Mouse (Mus musculus): Measurements from ENCODE around the gene Baiap2l1.

Baiap2l1 gene

DNA sequence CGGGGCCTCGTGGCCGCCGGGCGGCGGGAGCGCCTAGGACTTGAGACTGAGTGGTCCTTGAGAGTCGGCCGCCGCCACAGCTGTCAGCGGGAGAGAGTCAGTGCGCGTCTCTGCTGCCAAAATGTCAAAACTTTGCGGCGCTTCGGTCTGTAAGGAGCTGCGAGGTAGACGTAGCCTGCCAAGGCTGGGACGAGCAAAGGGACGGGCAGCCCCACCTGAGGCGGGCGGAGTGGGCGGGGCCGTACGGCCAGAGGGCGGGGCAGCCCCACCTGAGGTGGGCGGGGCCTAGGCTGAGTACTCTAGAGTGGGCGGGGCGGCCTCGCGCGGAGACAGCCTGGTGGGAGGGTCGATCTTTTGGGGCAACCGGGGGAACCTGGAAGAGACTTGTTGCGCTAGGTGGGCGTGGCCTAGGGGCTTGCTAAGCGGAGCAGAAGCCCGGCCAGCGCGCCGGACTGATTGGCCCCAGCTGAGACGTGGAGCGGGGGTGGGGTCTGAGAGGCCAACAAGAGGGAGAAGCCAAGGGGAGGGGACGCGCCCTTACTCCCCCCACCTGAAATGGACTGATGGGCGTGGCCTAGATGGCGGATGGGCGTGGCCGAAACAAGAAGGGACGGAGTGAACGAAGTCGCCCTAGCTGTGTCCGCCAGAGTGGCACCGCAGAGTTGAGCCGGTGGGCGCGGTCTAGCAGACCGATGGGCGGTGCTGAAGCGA, at the start of gene Baiap2l1:
TSS of gene Baiap2l1 (minus strand) at position 232 of the 711 bp plus-strand sequence.
- in situ Hi-C loops (cut with MboI, MseI), result loop anchor here (25.0 kb wide), 1 partner anchor 854 kb away; the partner anchor contains the start of genes Zkscan14 and Zkscan5

DNA sequence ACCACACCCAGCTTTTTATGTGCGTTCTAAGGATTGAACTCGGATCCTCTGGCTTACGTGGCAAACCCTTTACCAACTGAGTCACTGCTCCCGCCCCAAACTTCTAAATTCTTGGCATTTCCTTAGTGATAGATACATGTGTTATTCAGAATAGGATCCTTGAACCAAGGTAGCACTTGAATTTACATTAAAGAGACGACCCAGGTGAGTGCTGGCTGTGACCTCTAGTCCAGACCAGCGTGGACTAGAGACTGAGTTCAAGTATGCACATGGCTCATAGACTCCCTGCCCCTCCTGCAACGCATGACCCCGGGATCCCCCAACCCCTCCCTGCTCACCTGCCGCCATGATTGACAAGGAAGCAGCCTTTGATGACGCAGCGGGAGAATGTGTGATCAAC, 48.3 kb upstream of the Baiap2l1 start:
- in situ Hi-C loops (cut with MboI, MseI), result no loop called here

DNA sequence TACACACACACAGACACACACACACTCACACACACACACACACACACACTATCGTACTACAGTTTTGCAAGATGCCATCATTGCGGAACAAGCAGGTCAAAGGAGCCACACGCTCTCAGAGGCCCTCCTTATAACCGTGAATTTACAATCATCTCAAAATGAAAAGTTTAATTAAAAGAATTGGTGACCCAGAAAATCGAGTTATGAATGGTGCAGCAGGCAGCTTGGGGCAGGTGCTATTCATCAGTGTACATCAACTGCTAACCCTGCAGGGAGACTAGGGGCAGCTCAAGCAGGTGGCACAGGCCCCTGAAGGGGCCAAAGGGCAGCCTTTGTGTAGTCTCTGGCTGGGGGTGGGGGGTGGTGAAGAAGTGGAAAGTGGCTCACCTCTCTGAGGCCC, 42.9 kb upstream of the Baiap2l1 start:
- in situ Hi-C loops (cut with MboI, MseI), result no loop called here

DNA sequence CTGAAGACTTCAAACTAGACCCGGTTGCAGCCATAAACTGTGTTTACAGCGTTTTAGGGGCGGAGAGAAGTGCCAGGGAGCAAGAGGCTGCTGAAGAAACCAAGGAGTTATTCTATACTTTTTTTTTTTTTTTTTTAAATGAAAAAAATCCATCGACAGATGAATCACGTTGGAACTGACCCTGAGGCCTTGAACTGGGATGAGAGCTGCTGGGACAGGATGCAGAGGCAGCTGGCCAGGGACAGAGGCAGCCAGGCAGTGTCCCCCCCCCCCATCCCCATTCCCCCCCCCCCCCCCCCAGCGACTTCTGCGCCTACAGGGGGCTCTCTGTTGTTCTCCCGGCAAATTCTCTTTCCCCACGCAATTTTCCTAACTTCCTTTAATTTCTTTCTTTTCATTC, 39.7 kb upstream of the Baiap2l1 start:
- in situ Hi-C loops (cut with MboI, MseI), result no loop called here

DNA sequence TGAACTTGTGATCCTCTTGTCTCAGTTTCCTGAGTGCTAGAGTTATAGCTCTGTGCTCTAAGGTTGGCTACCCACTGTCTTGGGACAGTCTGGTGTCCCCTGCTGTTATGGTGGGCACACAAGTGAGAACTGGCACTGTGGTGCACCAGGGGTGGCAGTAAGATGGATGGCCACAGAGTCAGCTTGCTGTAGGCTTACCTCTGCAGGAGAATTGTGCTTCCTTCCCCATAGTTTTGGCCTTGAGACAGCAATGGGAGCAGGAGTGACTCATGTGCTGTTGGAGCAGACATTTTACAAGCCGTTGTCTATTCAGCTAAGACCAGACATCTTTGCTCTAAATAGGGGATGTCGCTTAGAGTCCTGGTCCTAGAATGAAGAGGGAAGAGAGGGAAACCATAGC, 36.2 kb upstream of the Baiap2l1 start:
- in situ Hi-C loops (cut with MboI, MseI), result no loop called here

DNA sequence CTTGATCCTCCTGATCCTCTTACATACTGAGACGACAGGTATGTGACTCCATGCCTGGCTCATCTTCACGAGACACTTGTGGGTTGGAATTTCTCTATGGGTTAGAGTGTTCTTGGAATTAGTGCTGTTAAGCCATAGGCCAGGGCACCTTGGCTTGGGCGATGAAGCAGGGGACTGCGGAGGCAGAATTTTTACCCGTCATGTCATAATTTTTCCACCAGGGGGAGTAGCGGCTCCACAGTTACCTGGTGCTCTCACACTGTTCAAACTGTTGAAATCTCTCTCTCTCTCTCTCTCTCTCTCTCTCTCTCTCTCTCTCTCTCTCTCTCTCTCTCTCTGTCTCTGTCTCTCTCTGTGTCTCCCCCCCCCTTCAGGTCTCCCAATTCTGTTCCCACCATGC, 29.9 kb upstream of the Baiap2l1 start:
- in situ Hi-C loops (cut with MboI, MseI), result loop anchor here (5.0 kb wide), 1 partner anchor 344 kb away; no protein-coding TSS in a partner anchor

DNA sequence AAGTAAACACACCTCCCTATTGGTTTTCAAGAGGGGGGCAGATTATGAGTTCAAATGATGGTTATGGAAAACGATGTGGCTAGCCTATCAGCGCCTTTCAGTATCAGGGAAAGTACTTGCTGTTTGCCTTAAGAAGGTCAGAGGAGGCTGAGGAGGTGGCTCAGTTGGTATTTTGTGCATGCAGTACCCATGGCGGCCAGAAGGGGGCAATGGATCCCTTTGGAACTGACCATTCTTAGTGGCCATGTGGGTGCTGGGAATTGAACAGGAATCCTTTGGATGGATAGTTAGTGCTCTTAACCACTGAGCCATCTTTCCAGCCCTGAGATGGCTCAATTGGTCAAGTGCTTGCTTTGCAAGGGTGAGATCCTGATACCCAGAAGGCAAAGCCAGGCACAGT, 26.0 kb upstream of the Baiap2l1 start:
- in situ Hi-C loops (cut with MboI, MseI), result no loop called here

DNA sequence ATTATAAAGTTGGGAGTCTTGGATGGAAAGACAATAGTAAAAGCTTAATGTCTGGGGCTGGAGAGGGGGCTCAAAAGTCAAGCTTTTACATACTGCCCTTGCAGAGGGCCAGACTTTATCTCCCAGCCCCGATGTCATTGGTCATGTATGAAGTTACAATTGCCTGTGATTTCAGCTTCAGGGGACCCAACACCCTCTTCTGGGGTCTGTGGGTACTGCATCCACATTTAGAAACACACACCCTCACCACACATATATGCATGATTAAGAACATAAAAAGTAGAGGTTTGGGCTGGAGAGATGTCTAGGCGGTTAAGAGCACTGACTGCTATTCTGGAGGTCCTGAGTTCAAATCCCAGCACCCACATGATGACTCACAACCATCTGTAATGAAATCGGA, 23.9 kb upstream of the Baiap2l1 start:
- in situ Hi-C loops (cut with MboI, MseI), result no loop called here

DNA sequence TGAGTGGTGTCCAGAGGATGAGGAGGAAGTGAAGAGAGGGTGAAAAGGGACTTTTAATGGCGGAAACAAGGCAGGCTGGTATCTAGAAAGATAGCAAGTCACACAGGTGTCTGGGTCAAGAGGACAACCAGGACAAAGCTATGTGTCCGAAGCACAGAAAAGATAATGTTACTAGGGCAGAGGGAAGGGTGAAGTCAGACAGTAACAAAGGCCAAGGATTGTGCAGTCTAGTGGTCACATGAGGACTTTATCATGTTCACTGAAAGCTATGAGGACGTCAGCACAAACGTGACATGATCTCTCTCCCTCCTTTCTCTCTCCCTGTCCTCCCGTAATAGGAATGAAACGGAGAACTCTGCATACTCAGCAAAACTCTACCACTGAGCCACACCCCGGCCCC, 22.8 kb upstream of the Baiap2l1 start:
- in situ Hi-C loops (cut with MboI, MseI), result no loop called here

DNA sequence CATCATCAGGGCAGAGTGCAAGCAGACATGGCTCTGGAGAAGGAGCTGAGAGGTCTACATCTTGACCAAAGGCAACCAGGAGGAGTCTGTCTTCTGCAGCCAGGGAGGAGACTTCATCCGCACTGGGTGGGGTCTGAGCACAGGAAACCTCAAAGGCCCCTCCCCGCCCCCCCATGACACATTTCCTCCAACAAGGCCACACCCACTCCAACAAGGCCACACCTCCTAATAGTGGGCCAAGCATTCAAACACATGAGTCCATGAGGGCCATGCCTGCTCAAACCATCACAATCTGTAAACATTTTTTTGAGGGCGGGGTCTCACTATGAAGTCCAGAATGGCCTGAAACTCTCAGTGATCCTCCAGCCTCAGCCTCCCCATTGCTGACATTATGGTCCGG, 21.5 kb upstream of the Baiap2l1 start:
- in situ Hi-C loops (cut with MboI, MseI), result no loop called here

DNA sequence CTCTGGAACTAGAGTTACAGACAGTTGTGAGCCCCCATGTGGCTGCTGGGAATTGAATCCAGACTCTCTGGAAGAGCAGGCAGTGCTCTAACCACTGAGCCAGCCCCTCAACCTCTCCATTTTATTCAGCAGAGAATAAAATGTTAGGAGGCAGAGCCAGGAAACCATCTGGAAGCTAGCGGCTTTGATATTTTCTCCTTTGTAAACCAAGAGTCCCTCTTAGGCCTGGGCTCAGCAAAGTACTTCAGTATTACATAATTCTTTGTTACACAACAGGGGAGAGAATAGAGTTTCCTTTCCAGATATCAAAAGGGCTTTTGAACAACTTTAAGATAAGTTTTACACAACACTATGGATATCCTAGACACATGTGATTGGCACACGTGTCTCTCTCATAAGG, 15.0 kb upstream of the Baiap2l1 start:
- in situ Hi-C loops (cut with MboI, MseI), result loop anchor here (25.0 kb wide), 1 partner anchor 839 kb away; the partner anchor contains the start of genes Zkscan14 and Zkscan5

DNA sequence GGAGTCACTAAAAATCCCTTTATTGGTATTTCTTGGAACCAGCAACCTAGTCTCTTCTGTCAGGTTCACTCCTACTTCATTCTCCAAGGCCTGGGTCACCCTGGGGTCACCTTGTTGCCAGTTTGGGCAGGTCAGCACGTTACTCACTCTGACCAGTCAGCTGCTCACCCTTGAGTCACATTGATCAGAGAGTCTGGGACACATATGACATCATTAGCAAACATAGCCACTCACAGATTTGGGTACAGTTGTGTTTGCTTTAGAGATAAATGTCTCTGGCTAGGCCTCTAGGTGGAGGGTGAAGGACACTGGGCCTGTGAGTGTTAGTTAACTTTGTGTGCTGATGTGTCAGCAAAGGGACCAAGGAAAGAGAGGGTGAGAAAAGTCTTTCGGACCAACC, 14.3 kb upstream of the Baiap2l1 start:
- in situ Hi-C loops (cut with MboI, MseI), result loop anchor here (25.0 kb wide), 1 partner anchor 840 kb away; the partner anchor contains the start of genes Zkscan14 and Zkscan5

DNA sequence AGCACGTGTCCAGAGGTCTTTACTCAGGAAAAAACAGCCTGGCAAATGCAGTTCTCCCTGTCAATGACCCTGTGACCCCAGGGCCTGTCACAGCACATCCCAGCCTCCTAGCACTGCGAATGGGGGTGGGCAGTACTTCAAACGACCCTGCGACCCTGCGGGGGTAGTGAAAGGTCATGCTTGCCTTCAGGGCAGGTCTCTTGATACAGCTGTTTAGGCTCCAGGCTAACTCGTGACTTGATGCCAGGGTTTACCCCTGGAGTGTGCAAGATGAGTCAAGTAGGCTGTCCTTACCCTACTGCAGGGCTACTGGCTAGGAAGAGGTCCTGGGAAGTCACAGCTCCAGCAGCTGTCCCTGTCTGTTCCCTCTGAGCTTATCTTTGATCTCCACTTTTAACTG, 13.1 kb upstream of the Baiap2l1 start:
- in situ Hi-C loops (cut with MboI, MseI), result loop anchor here (25.0 kb wide), 1 partner anchor 841 kb away; the partner anchor contains the start of genes Zkscan14 and Zkscan5

DNA sequence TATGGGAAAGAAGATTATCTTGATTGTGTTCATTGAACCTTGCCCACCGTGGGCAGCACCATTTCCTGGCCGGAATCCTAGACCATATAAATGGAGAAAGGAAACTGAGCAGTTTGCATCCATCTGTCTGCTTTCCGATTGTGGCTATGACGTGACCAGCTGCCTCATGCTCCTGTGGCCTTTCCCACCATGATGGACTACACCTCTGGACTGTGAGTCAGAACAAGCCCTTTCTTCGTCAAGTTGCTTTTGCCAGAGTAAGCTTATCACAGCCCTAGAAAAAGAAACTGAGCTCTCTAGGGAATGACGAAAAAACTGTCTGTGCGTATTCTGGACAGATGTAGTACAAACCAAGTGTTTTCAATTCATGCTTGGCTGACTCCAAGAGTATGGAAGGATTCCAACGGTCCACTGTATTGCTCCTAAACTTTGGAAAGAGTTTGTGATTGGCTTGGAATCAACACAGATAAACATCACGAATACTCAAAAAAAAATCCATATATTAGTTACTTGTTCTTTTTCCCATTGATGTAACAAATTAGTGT, 10.8 kb upstream of the Baiap2l1 start:
- in situ Hi-C loops (cut with MboI, MseI), result loop anchor here (25.0 kb wide), 1 partner anchor 844 kb away; the partner anchor contains the start of genes Zkscan14 and Zkscan5

DNA sequence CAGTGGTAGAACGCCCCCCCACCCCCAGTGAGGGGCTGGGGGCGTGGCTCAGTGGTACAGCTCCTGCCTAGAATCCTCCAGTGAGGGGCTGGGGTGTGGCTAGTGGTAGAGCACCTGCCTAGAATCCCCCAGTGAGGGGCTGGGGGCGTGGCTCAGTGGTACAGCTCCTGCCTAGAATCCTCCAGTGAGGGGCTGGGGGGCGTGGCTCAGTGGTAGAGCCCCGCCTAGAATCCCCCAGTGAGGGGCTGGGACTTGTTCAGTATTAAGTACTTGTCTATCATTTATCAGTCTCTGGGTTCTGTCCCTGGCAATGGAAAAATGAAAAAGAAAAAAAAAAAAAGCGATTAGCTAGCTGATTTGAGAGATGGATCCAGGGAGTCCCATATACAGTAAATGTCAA, 8.6 kb upstream of the Baiap2l1 start:
- in situ Hi-C loops (cut with MboI, MseI), result loop anchor here (25.0 kb wide), 1 partner anchor 846 kb away; the partner anchor contains the start of genes Zkscan14 and Zkscan5

DNA sequence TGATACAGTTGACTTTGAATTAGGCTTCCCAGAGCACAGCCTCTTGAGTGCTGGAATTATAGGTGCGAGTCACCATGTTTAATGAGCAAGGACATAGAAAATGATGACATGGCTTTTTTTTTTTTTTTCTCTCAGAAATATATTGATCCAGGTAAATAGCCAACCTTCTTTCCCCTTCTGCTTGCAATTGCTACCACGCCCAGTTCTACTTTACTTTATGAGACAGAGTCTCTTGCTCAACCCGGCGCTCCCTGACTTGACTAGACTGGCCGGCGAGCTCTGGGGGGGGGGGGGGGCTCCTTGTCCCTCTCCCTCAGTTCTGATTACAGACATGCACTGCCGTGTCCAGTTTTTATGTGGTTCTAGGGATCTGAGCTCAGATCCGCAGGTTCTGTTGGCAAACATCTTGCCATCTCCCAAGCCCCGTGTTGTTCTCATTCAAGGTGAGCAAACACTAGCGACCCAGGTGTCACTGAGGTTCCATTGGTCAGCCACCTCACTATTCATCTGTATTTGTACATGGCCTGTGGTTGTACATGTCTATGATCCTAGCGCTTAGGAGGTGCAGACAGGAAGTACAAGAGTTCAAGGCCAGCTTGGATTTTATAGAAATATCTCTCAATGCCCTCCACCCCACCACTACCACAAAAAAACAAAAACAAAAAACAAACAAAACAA, 6.9 kb upstream of the Baiap2l1 start:
- in situ Hi-C loops (cut with MboI, MseI), result loop anchor here (25.0 kb wide), 1 partner anchor 847 kb away; the partner anchor contains the start of genes Zkscan14 and Zkscan5

DNA sequence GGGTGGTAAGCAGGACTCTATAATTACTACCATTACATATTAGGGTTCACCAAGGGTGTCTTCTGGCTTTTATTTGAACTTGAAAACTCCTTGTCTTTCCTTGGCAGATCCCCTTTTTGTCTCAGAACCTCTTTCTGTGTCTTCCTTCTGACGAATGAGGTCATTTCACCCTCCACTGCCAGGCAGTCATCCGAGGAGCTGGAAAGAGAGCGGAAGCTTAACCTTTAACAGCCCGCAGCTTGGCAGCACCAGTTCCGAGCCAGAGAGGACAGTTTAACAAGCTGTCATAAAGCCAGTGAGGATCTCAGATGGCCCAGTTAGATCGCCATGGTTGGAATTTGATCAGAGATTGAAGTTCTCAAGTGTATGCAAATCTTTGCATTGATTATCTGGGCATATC, 2.4 kb upstream of the Baiap2l1 start:
- in situ Hi-C loops (cut with MboI, MseI), result loop anchor here (25.0 kb wide), 1 partner anchor 852 kb away; the partner anchor contains the start of genes Zkscan14 and Zkscan5

DNA sequence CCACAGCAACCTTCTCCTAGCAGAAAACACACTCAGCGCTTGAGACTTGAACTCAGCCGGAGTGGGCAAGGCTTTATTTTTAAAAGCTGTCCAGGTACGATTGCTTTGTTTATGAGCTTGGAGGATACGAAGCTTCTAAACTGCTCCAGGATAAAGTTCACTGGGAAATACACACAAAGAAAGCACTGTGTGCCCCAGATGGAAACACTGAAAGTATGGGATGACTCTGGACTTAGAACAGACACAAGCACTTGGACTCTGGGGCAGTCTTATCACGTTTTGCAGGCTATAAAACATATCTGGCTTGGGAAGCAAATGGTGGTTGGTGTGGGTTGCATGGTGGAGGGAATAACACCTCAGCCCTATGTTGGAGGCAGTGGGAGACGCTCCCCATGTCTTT, 2.0 kb upstream of the Baiap2l1 start:
- in situ Hi-C loops (cut with MboI, MseI), result loop anchor here (25.0 kb wide), 1 partner anchor 852 kb away; the partner anchor contains the start of genes Zkscan14 and Zkscan5

DNA sequence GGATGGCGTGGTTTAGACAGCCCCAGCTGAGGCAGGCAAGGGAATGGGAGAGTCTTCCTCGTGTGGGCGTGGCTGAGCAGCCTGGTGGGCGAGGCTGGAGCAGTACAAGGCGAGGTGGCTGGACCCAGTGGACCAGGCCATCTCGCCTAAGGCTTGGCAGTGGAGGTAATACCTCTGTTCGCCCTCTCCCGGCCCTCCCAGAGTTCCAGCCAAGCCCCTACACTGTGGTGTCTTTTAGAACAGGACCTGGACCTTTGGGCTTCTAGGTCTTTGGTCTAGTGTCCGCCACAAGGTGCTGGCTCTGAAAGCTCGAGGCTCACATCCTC, 643 bp upstream of the Baiap2l1 start:
- in situ Hi-C loops (cut with MboI, MseI), result loop anchor here (25.0 kb wide), 1 partner anchor 854 kb away; the partner anchor contains the start of genes Zkscan14 and Zkscan5

DNA sequence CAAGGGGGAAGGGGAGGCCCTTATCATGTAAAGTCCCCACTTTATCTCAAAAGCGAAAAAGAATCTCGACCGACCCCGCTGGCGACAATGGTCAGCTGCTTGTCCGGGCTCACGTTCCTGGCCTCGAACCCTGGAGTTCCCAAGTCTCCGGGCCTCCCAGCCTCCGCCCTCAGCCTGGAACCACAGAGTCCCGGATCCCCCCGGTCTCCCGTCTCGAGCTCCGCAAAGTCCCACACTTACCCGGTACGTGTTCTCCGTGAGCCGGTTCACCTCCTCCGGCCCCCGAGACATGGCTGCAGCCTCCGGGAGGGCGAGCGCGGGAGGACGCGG, 396 bp downstream of the Baiap2l1 start:
- in situ Hi-C loops (cut with MboI, MseI), result loop anchor here (25.0 kb wide), 1 partner anchor 855 kb away; the partner anchor contains the start of genes Zkscan14 and Zkscan5

DNA sequence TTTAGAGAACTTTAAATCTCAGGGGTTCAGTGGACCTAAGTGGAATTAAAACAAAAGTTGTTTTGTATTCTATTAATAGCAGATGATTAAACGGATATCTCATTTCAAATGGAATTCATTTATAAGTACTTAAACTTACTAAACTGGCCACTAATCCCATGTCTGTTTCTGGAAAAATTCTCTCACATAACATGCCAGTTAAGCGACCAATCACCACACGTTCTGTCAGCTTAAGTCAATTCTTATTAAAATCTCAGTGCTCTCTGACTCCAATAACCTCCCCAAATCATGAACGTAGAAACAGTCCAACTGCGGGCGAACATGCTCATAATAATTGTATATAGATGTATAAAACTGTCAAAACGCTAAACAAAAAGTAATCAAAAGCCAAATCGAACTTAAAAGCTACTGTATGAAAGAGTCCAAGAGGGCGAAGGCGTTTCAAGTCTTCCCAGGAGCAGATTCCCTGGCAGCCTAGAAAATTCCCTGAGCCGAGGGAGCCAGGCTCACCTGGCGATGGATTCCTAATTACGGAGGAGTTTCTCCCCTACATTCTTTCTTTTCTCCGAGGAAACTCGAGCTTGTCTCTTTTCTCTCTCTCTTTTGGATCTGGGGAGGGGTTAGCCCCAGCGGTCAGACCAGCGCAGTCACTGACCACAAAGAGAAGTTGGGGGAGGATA, 996 bp downstream of the Baiap2l1 start:
- in situ Hi-C loops (cut with MboI, MseI), result loop anchor here (25.0 kb wide), 1 partner anchor 855 kb away; the partner anchor contains the start of genes Zkscan14 and Zkscan5

All from T-helper 2 cell (primary cell).